Mouse (Mus musculus): ENCODE results near the gene Robo3.

DNA sequence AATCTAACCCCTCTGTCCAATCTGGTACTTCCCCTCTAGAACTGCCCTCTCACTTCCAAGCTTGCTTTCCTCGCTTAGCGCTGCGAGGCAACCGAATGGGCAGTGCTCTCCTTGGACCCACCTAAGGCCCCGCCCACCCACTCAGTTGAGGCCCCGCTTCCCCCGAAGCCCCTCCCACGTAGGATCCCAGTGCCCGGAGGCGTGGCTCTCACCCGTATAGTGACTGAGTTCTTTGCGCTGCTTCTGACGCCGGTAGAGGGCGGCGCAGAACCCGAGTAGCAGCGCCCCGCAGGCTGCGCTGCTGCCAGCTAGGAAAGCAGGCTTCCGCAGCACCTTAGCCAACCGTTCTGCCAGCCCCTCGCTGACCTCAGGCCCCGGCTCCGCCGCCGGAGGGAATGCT lies 12.4 kb downstream of the Robo3 start:
- peak; percentile 77 for TF ChIP-seq CTCF (IDR thresholded peaks at IDR 0.05)
- no peak for TF ChIP-seq EP300 (IDR thresholded peaks at IDR 0.05)
